Mouse (Mus musculus) spleen, adult 2 months (tissue): ENCODE data around the gene Tiam1. TPM values are rescaled to one million over a fixed set of nuclear protein-coding genes. Genes with fewer than 3 reads are reported as not detected.

Source experiments
- DNase-seq, 2 experiments: peaks; one replicate each; pipeline versions ENCODE4 v3.0.0 to v3.0.0-alpha.2; 2012 to 2021; ENCODE audit warnings: low spot score in 2 of 2, low read depth in 1 of 2
- H3K27ac ChIP-seq: fragments of 200-500 bp; 2 replicates; pipeline ENCODE4 v1.5.1; 2012; ENCODE audit warnings: low read length, inconsistent platforms; ENCODE audit not compliant: insufficient read depth
- H3K27me3 ChIP-seq: fragments of 200-500 bp; 2 replicates; pipeline ENCODE4 v1.6.1; 2012; ENCODE audit warnings: mild to moderate bottlenecking, moderate library complexity, low read length, inconsistent platforms; ENCODE audit not compliant: control insufficient read depth, insufficient read depth
- H3K36me3 ChIP-seq: fragments of 200-500 bp; 2 replicates; pipeline ENCODE4 v1.6.1; 2012; ENCODE audit warnings: mild to moderate bottlenecking, low read length, inconsistent platforms; ENCODE audit not compliant: control insufficient read depth, insufficient read depth
- H3K4me1 ChIP-seq: fragments of 200-500 bp; 2 replicates; pipeline ENCODE4 v1.6.1; 2011; ENCODE audit warnings: inconsistent platforms; ENCODE audit not compliant: control insufficient read depth, insufficient read depth, insufficient read length
- H3K4me3 ChIP-seq: fragments of 200-500 bp; 2 replicates; pipeline ENCODE4 v1.5.1; 2011; ENCODE audit warnings: mild to moderate bottlenecking, inconsistent platforms; ENCODE audit not compliant: insufficient read depth, insufficient read length; ENCODE audit errors: extremely low read depth
- CTCF ChIP-seq: fragments of 200-500 bp; IDR thresholded peaks from 2 replicates; pipeline ENCODE4 v1.5.1; 2011; ENCODE audit warnings: mild to moderate bottlenecking, inconsistent platforms; ENCODE audit not compliant: insufficient read depth, insufficient read length, insufficient replicate concordance; ENCODE audit errors: extremely low read depth
- POLR2A ChIP-seq: fragments of 200-500 bp; IDR thresholded peaks from 2 replicates; pipeline ENCODE4 v1.6.1; 2011; ENCODE audit warnings: low read depth, low read length, inconsistent platforms
- WGBS: fragments of 180-500 bp; shearing (Covaris S2); methylation state at CpG from one replicate; pipeline ENCODE4 v1.1.7; 2018; 5-methylcytosine and 5-hydroxymethylcytosine counted together
- polyA plus RNA-seq: library from polyadenylated mRNA; depleted of rRNA; stranded (reverse); fragments of >200 nt; gene quantifications from 2 replicates; pipeline ENCODE4 v1.2.3, GENCODE M21; 2012

Gene Tiam1
- polyA plus RNA-seq, 1 experiment = 4.3 TPM

- 94% methylated on average over 10 of the region's 10 CpGs for WGBS
- Histone ChIP-seq H3K27ac (no peak overlapping the region), H3K4me1 (peaks cover 8% of the 10 kb centered on the region), H3K27me3 (peaks cover 9% of the 10 kb centered on the region), H3K4me3 (no peak overlapping the region), H3K36me3 (no peaks in the 10 kb centered on the region)
- no peak for TF ChIP-seq POLR2A
- TF ChIP-seq CTCF = no peak
- no peak for DNase-seq
These were observed 3.0 kb downstream of the Tiam1 start for GRCm38 (mm10) chr16:90140571-90140970.

GRCm38 (mm10) chr16:90139696-90140095, 3.9 kb downstream of the Tiam1 start:
- Histone ChIP-seq H3K27me3 (peaks cover 9% of the 10 kb centered on the region), H3K27ac (no peak overlapping the region), H3K4me3 (no peak overlapping the region), H3K4me1 (peaks cover 8% of the 10 kb centered on the region), H3K36me3 (no peaks in the 10 kb centered on the region)
- TF ChIP-seq CTCF (no peak), POLR2A (no peak)
- no peak for DNase-seq
- 74% methylated on average over 9 of the region's 9 CpGs for WGBS

GRCm38 (mm10) chr16:90138151-90138550, 5.4 kb downstream of the Tiam1 start:
- Histone ChIP-seq H3K27ac (no peak overlapping the region), H3K36me3 (no peaks in the 10 kb centered on the region), H3K4me3 (no peak overlapping the region), H3K4me1 (peaks cover 8% of the 10 kb centered on the region), H3K27me3 (peaks cover 9% of the 10 kb centered on the region)
- 20% methylated on average over 12 of the region's 12 CpGs for WGBS
- DNase-seq = no peak
- TF ChIP-seq CTCF (no peak), POLR2A (no peak)

- H3K36me3 ChIP-seq = no peaks in the 10 kb centered on the region
- peaks cover 3% of the 10 kb centered on the region for H3K4me1 ChIP-seq
- DNase-seq = no peak
- TF ChIP-seq POLR2A = no peak
- no peak for TF ChIP-seq CTCF
- H3K27me3 ChIP-seq = peaks cover 2% of the 10 kb centered on the region
- H3K27ac ChIP-seq = no peak overlapping the region
- H3K4me3 ChIP-seq = no peak overlapping the region
- WGBS = 54% methylated on average over 23 of the region's 23 CpGs
These were observed 6.4 kb downstream of the Tiam1 start for GRCm38 (mm10) chr16:90137175-90137574.

- TF ChIP-seq CTCF = no peak
- Histone ChIP-seq H3K4me1 (peaks cover 2% of the 10 kb centered on the region; the same call in 1 of the 2 replicates), H3K4me3 (no peak overlapping the region), H3K27ac (no peak overlapping the region), H3K27me3 (no peaks in the 10 kb centered on the region), H3K36me3 (no peaks in the 10 kb centered on the region)
- WGBS = 90% methylated on average over 3 of the region's 3 CpGs
- no peak for DNase-seq
These were observed 8.0 kb downstream of the Tiam1 start for GRCm38 (mm10) chr16:90135580-90135979.

- H3K27me3 ChIP-seq = no peaks in the 10 kb centered on the region
- no peak overlapping the region for H3K4me3 ChIP-seq
- H3K36me3 ChIP-seq = no peaks in the 10 kb centered on the region
- DNase-seq = no peak
- H3K27ac ChIP-seq = no peak overlapping the region
- no peak for TF ChIP-seq POLR2A
- no peak for TF ChIP-seq CTCF
- 88% methylated on average over 7 of the region's 7 CpGs for WGBS
- peaks cover 2% of the 10 kb centered on the region for H3K4me1 ChIP-seq
These were observed 9.2 kb downstream of the Tiam1 start for GRCm38 (mm10) chr16:90134351-90134750.

GRCm38 (mm10) chr16:90132816-90133215, 10.8 kb downstream of the Tiam1 start:
- no peak for TF ChIP-seq CTCF
- TF ChIP-seq POLR2A = no peak
- no peaks in the 10 kb centered on the region for H3K36me3 ChIP-seq
- 92% methylated on average over 7 of the region's 7 CpGs for WGBS
- DNase-seq = no peak
- no peaks in the 10 kb centered on the region for H3K27me3 ChIP-seq
- no peak overlapping the region for H3K4me3 ChIP-seq
- no peaks in the 10 kb centered on the region; the same call in none of the 2 replicates for H3K4me1 ChIP-seq
- H3K27ac ChIP-seq = no peak overlapping the region

GRCm38 (mm10) chr16:90132331-90132730, 11.2 kb downstream of the Tiam1 start:
- TF ChIP-seq POLR2A (no peak), CTCF (no peak)
- H3K27me3 ChIP-seq = no peaks in the 10 kb centered on the region
- no peaks in the 10 kb centered on the region for H3K36me3 ChIP-seq
- no peak overlapping the region for H3K27ac ChIP-seq
- no peak for DNase-seq
- H3K4me3 ChIP-seq = no peak overlapping the region
- 87% methylated on average over 10 of the region's 10 CpGs for WGBS
- H3K4me1 ChIP-seq = no peaks in the 10 kb centered on the region; the same call in 1 of the 2 replicates
